Mouse (Mus musculus) midbrain, embryonic 13.5 days (tissue): ENCODE measurements around the gene Vim. TPM values are rescaled to one million over a fixed set of nuclear protein-coding genes. Genes with fewer than 3 reads are reported as not detected.
"Not testable (repeated sequence)": the region's sequence is repeated elsewhere in the genome, so short reads cannot be mapped to it uniquely, and the experiment has no call there.

Experiments
- ATAC-seq: fragments of 200-750 bp; cut with Nextera tagmentation; 2 replicates; pipeline ENCODE4 v1.8.0; 2017; ENCODE audit warnings: mild to moderate bottlenecking, moderate TSS enrichment, moderate library complexity
- H3K27ac ChIP-seq: fragments of 300-500 bp; sonication (generic); 2 replicates; pipeline ENCODE4 v1.5.1; 2015; ENCODE audit warnings: inconsistent platforms, mild to moderate bottlenecking, moderate library complexity
- H3K27me3 ChIP-seq: fragments of 300-500 bp; sonication (generic); 2 replicates; pipeline ENCODE4 v1.6.1; 2015; ENCODE audit warnings: mild to moderate bottlenecking, inconsistent platforms
- H3K36me3 ChIP-seq: fragments of 300-500 bp; sonication (generic); 2 replicates; pipeline ENCODE4 v1.6.1; 2015; ENCODE audit warnings: mild to moderate bottlenecking, inconsistent platforms
- H3K4me1 ChIP-seq: fragments of 300-500 bp; sonication (generic); replicated peaks from 2 replicates; pipeline ENCODE4 v1.6.1; 2015; ENCODE audit warnings: inconsistent platforms
- H3K4me2 ChIP-seq: fragments of 300-500 bp; sonication (generic); replicated peaks from 2 replicates; pipeline ENCODE4 v1.6.1; 2015; ENCODE audit warnings: moderate library complexity, mild to moderate bottlenecking, inconsistent platforms
- H3K4me3 ChIP-seq: fragments of 300-500 bp; sonication (generic); replicated peaks from 2 replicates; pipeline ENCODE4 v1.5.1; 2015; ENCODE audit warnings: mild to moderate bottlenecking, inconsistent platforms
- H3K9ac ChIP-seq: fragments of 300-500 bp; sonication (generic); replicated peaks from 2 replicates; pipeline ENCODE4 v1.6.1; 2015; ENCODE audit warnings: mild to moderate bottlenecking, inconsistent platforms
- H3K9me3 ChIP-seq: fragments of 300-500 bp; sonication (generic); 2 replicates; pipeline ENCODE4 v1.6.1; 2016; ENCODE audit warnings: mild to moderate bottlenecking, inconsistent platforms
- WGBS: fragments of 180-500 bp; shearing (Covaris S2); methylation state at CpG from one replicate; pipeline ENCODE4 v1.1.7; 2015; 5-methylcytosine and 5-hydroxymethylcytosine counted together
- polyA plus RNA-seq: library from polyadenylated mRNA; unstranded; fragments of >200 nt; fragmentation: Nextera tagmentation; extraction: Ambion mirVana; gene quantifications from 2 replicates; pipeline ENCODE4 v1.2.1, GENCODE M21; 2015

The Vim gene
- polyA plus RNA-seq, 1 experiment from 2014 or later, result 781 TPM

GRCm38 (mm10) chr2:13596965-13597656 lies 23.4 kb downstream of the Vim start:
- Histone ChIP-seq H3K9ac (no peak overlapping the region), H3K27ac (no peak overlapping the region), H3K36me3 (no peaks in the 10 kb centered on the region), H3K4me2 (no peak overlapping the region), H3K4me3 (no peak overlapping the region), H3K9me3 (no peaks in the 10 kb centered on the region), H3K27me3 (no peaks in the 10 kb centered on the region), H3K4me1 (no peaks in the 10 kb centered on the region)
- ATAC-seq, result no peak
- WGBS, result 87% methylated on average over 1 of the region's 1 CpGs

- WGBS, result 81% methylated on average over 5 of the region's 5 CpGs
- Histone ChIP-seq H3K36me3 (no peaks in the 10 kb centered on the region), H3K4me3 (no peak overlapping the region), H3K9ac (no peak overlapping the region), H3K4me2 (no peak overlapping the region), H3K9me3 (no peaks in the 10 kb centered on the region), H3K27ac (no peak overlapping the region), H3K4me1 (no peaks in the 10 kb centered on the region), H3K27me3 (no peaks in the 10 kb centered on the region)
- ATAC-seq, result no peak
Measured at GRCm38 (mm10) chr2:13598166-13598565, 24.4 kb downstream of the Vim start.

- Histone ChIP-seq H3K4me1 (no peaks in the 10 kb centered on the region), H3K27ac (no peak overlapping the region), H3K9me3 (no peaks in the 10 kb centered on the region), H3K36me3 (no peaks in the 10 kb centered on the region), H3K27me3 (no peaks in the 10 kb centered on the region), H3K4me2 (no peak overlapping the region), H3K4me3 (no peak overlapping the region), H3K9ac (no peak overlapping the region)
- ATAC-seq, result no peak
Measured at GRCm38 (mm10) chr2:13603093-13603492, 29.4 kb downstream of the Vim start.

GRCm38 (mm10) chr2:13603636-13604035 lies 29.9 kb downstream of the Vim start:
- H3K36me3 ChIP-seq, H3K9ac ChIP-seq, H3K4me3 ChIP-seq, H3K4me2 ChIP-seq, H3K4me1 ChIP-seq, H3K27me3 ChIP-seq, H3K9me3 ChIP-seq, H3K27ac ChIP-seq, ATAC-seq: not testable (repeated sequence)
- WGBS, result 84% methylated on average over 5 of the region's 5 CpGs

GRCm38 (mm10) chr2:13630136-13630832 lies 56.6 kb downstream of the Vim start:
- Histone ChIP-seq H3K9ac (no peak overlapping the region), H3K27me3 (no peaks in the 10 kb centered on the region), H3K4me2 (no peak overlapping the region), H3K9me3 (no peaks in the 10 kb centered on the region), H3K4me3 (no peak overlapping the region), H3K4me1 (no peaks in the 10 kb centered on the region), H3K36me3 (no peaks in the 10 kb centered on the region), H3K27ac (no peak overlapping the region)
- no peak for ATAC-seq
- 81% methylated on average over 7 of the region's 7 CpGs for WGBS

Other genes starting within 250 kb of the Vim start
- gene Cubn, start 82.1 kb upstream of the Vim start, polyA plus RNA-seq, result 0.43 and 0.48 TPM in 2 replicates
- 7.1 and 8.0 TPM in 2 replicates for gene Trdmt1, start 29.3 kb upstream of the Vim start, polyA plus RNA-seq
- gene St8sia6, start 220.1 kb downstream of the Vim start, polyA plus RNA-seq, result 0.36 and 0.55 TPM in 2 replicates